Mouse (Mus musculus): ENCODE measurements around the gene Mfge8.

Mfge8 gene

GRCm38 (mm10) chr7:79130385-79130784 lies 18.5 kb downstream of the Mfge8 start:
- no peak for DNase-seq (ENCODE audit: low read depth, low spot score)

- DNase-seq (ENCODE audit: low read depth, low spot score) = peak; percentile 38
Measured at GRCm38 (mm10) chr7:79129883-79130282, 19.0 kb downstream of the Mfge8 start.

GRCm38 (mm10) chr7:79123465-79123864 lies 25.4 kb downstream of the Mfge8 start:
- DNase-seq (ENCODE audit: low read depth, low spot score) = no peak

- DNase-seq (ENCODE audit: low read depth, low spot score) = no peak
Measured at GRCm38 (mm10) chr7:79113848-79114247, 35.0 kb downstream of the Mfge8 start.

GRCm38 (mm10) chr7:79096492-79096891 lies 52.4 kb downstream of the Mfge8 start:
- DNase-seq (ENCODE audit: low read depth, low spot score) = no peak

GRCm38 (mm10) chr7:79089111-79089510 lies 59.7 kb downstream of the Mfge8 start:
- no peak for DNase-seq (ENCODE audit: low read depth, low spot score)

All from forelimb bud, embryonic 11.5 days (tissue).